Mouse (Mus musculus): ENCODE results near the gene Mrps9.
"Not testable (repeated sequence)": the region's sequence is repeated elsewhere in the genome, so short reads cannot be mapped to it uniquely, and the experiment has no call there.

Mrps9 gene

DNA sequence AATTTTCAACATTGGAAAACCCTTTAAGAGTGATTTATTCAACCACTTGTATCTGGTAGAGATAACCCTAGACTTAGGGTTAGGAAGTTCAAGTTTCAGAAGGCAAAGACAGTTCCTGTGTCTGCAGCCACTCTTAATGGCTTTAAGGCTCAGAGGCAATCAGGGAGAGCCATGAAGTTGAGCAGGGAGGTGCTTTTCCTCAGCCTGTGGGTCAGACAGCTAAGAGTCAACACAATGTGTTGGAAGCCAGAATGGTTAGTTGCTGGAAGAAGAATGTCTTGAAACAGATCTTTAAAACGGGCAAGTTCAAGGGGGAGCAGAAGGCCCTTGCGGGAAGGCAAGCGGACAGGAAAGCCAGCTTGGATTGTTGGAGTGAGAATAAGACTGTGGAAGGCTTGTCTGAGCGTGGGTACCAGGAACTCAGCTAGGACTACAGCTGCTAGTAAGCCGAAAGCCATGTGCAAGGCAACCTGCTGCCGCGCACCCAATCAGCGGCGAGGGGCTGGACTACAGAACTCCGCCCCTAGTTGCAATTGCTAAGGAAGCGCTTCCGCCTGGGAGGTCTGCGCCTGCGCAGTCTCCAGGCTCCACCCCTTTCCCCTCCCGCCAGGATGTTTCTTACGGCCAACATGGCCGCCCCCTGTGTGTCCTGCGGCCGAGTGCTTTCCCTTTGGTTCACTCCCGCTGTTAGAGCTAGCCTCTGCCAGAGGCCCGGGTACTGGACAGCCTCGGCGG lies at the start of gene Mrps9:
Gene Mrps9, plus strand, starts transcription at position 571 of the 735 bp plus-strand sequence.
- peak; percentile 98 for DNase-seq (ENCODE audit: extremely low read depth, insufficient read length, low spot score)

DNA sequence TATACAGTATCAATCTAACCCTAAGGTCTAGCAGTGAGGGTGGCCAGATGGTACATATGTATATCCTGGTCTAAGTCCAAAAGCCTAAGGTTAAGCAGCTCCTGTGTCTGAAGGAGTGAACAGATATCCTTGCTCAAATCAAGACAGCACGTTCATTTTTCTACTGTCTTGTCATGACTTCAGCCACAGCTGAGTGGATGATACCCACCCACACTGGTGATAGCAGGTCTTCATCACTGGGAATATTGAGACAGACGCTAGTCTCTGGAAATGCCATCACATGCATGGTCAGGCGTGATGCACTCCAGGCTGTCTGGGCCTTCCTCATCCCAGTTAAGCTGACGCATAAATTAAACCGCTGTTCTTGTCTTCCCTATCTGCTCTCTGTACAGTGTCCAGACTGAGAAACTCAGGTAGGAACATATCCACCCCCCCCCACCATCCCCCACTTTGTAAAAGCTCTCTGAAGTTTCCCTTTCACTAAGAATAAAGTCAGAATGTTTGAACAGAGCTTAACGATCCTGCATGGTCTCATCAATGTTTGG lies 37.7 kb upstream of the Mrps9 start:
- no peak for DNase-seq (ENCODE audit: extremely low read depth, insufficient read length, low spot score)

DNA sequence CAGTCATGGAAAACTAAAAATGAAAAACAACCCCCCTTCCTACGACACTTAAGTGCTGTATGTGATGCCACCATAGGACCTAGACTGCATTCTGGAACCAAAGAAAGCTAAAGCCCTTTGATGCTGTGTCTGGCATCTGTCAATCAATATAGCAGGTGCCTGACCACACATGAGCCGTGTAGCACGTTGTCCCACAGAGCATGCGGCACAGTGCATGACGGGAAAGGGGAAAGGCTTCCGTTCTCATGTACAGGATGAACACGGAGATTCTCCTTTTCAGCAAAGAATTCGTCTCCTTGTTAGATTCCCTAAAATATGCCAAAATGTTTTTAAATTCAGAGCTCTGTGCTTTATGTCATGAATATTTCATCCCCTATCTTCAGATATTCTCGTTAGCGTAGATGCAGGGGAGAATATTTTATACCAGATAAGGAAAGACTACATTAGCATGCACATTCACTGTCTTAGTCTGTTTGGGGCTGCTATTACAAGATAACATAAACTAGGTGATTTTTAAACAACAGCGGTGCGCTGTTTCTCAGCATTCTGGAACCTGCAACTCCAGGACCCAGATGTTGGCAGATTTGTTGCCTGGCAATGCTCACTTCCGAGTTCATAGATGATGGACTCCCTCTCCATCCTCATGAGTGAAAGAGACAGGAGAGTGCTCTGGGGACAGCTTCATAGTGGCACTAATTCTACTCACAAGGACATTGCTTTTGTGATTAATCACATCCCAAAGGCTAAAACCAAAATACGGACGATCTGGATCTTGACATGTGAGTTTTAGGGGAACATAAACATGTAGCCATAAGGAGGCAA lies 36.0 kb upstream of the Mrps9 start:
- no peak for DNase-seq (ENCODE audit: extremely low read depth, insufficient read length, low spot score)

DNA sequence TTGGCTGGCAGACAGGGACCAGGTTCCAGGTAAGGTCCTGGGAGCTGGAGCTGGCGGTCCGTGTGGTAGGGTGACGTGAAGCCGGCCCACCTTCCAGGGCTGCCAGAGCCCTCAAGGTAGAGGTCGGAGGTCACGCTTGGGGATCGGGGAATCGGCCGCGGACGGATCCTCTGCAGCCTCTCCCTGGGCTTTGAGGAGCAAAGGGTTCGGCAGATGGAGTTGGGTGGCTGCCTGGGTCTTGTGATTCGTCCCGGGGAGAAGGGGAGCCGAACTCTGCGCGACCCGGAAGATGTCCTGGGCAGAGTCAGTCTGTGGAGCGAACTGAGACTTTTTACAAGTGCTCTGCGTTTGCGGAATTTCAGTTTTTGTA lies 350 bp downstream of the Mrps9 start:
- DNase-seq (ENCODE audit: extremely low read depth, insufficient read length, low spot score) = no peak

DNA sequence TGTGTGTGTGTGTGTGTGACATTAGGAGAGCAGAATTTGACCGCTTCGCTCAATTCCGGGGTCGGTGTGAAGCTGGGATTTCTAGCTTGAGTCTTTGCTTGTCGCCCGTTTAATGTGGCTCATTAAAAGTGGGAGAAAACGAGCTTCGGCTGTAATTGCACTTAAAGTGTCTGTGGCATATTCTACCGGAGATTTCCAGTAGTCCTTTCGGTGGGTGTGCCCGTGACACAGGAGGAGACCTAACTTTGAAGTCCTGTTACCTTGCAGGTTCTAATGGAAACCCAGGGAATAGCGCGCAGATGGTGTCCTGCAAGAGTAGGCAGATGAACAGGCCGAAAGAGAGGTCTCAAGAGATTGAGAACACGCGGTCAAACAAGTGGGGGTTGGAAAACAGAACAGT lies 777 bp downstream of the Mrps9 start:
- DNase-seq (ENCODE audit: extremely low read depth, insufficient read length, low spot score) = no peak

DNA sequence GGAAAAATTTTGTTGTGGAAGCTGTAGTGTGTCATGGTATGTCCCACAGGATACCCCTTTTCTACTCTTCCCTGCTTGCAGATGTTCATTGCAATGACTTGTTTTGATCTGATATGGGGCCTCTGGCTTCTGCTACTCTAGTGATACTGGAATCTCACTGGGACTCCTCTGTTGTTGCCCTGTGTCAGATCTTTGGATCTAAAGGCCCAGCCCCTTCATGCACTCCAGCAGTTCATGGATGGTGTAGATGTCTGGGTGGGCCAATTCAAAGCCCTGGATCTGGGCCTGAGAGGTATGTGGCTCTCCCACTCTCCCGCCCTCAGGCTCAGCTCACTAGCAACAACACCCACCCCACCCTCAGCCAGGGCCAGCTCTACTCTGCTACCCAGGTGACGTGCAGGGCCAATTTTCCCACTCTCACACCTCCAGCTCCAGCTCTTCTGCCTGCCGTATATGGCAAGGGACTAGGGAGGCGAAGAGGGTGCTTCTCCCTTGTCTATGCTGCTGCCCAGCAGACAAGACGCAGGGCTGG lies 13.8 kb downstream of the Mrps9 start:
- DNase-seq (ENCODE audit: extremely low read depth, insufficient read length, low spot score) = no peak

DNA sequence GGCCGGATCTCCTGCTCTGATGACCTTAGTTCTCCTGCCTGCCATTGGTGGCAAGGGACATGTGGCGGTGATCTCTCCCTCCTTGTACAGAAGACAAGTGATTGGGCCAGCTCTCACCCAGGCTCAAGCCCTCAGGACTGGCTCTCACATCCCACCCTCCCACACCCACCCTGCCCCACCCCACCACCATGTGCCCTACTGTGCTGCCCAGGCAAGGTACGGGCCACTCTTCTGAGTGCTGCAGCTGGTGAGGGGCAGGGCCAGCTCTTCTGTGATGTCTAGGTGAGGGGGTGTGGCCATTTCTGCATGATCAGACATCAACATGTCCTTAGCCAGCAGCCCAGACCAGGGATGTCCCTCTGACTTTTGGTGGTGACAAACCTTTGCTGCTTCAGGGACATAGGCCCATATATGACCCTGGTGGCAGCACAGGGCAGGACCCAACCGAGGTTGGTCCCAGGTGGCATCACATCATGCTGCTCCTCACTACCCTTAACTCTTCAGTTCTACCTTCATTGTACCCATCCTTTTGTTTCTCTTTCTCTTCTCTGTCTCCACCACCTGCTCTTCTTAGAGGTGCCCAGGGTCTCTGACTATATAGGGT lies 14.4 kb downstream of the Mrps9 start:
- no peak for DNase-seq (ENCODE audit: extremely low read depth, insufficient read length, low spot score)

DNA sequence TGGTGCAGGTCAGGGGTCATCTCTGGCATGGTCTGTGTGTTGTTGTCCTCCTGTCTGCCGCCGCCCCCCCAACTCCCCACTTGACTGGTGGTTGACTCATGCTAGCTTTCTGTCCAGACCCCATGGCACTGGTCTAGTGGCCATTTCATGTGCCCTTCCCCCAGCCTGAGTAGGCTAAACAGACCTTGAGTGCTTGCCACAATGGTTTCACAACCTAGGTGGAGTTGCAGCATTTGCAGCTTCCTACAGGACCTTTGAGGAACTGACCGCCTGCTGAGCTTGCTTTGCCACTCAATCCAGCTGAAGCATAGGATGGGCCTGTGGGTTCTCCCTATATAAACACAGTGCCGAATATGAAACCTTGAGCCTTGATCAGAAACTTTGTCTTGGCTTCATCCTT lies 15.0 kb downstream of the Mrps9 start:
- DNase-seq (ENCODE audit: extremely low read depth, insufficient read length, low spot score) = no peak

DNA sequence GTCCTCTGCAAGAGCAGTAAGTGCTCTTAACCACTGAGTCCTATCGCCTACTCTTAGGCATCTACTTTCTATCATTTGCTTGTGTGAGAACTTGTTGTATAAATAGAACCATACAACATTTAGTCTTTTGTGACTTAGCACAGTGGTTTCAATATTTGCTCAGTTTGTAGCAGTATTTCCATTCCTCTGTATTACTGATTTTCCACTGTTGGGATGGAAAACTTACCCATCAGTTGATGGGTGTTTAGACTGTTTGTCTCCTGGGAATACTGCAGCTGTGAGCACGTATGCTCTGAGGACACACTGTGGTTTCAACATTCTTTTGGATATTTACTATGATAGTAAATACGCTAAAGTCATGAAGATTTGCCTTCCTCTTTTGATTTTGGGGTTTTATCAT lies 16.2 kb downstream of the Mrps9 start:
- no peak for DNase-seq (ENCODE audit: extremely low read depth, insufficient read length, low spot score)

DNA sequence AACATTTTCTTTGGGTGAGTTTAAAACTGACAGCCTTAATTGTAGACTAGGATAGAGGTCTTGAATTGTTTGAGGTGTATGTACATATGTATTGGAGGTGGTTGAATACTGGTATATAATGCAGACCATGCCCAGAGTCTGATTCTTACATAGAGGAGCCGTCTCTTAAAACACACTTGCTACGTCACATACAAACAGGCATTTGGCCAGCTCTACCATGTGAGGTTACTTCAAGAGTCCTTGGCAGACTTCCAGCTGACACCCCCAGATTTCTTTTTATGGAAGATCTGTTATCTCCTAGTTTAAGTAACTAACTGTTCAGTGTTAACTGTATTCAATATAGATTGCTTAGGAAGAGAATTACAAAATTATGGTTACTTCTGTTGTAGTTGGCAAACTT lies 23.1 kb downstream of the Mrps9 start:
- DNase-seq (ENCODE audit: extremely low read depth, insufficient read length, low spot score) = no peak

DNA sequence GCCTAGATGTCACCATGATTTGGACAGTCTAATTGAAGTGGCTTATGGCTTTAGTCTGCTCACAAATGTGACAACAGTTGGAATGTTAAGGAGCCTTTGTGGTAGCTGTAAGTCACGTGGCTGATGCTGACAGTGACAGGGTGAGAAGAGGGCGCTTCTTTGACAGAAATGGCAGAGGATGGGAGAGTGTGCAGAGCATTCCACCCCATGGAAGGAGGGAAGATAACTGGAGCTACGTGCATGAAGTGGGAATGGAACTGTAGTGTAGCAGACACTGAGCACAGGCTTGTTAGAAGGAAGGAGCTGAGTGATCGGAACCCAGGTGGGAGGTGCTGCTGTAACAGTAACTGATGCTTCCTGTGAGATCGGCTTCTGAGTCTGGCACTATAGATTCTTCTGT lies 24.2 kb downstream of the Mrps9 start:
- no peak for DNase-seq (ENCODE audit: extremely low read depth, insufficient read length, low spot score)

DNA sequence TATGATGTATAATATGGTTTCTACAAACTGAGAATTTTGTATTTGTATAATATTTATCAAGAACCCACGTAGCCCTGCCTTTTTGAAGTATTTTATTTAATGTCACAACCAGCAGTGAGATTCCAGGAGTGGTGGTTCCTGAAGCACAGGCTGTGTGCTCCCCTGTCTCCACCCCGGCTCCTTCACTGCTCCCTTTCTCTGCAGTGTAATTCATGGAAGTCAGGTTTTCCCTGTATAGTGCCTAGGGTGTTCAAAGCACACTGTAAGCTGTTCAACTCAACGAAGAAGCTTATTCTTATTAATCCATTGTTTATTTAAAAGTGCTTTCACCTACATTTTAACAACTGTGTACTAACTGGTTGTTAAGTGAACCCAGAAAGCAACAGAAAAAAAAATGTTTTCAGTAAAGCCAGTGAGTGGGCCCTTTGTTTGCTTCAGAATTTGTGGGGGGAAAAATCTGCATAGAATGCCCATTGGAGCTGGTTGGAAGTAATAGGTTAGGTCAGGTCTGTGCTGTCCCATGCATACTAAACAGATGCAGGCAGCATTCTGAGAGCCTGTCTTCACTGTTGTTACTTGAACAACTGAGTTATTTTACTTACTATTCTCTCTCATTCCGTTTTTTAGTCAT lies 25.5 kb downstream of the Mrps9 start:
- DNase-seq (ENCODE audit: extremely low read depth, insufficient read length, low spot score) = no peak

DNA sequence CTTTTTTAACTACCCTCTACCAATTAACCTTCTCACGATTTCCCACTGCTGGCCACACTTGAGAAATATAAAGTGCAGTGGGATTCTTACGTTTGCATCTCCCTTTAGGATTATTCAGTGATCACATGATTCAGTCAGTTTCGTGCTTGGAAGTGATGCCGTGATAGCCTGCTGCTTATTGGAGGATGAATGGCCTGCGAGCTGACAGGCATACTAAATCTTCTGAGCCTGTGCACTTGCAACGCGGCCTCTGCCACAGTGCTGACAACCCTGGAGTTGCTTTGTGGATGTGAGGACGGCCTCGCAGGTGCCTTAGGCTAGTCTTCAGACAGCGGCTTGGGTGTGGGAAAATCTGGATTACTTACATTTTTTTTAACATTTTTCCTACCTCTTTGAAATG lies 26.2 kb downstream of the Mrps9 start:
- no peak for DNase-seq (ENCODE audit: extremely low read depth, insufficient read length, low spot score)

DNA sequence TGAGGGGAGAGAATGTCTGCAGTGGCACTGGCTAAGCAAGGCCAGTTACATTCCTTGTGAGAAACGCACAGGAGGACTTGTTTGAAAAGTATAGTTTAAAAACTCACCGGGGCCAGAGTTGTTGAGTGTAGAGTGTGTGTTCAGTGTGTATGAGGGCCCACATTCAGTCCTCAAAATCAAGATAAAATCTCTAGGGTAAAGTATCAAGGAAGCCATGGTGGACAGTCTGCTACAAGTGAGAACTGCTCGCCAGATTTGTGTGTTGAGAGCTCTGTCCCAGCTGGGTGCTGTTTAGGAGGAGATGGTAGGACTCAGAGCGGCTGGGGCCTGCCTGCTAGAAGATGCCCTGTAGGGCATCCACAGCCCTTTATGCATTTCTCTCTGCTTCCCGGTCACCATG lies 27.8 kb downstream of the Mrps9 start:
- DNase-seq (ENCODE audit: extremely low read depth, insufficient read length, low spot score) = no peak

DNA sequence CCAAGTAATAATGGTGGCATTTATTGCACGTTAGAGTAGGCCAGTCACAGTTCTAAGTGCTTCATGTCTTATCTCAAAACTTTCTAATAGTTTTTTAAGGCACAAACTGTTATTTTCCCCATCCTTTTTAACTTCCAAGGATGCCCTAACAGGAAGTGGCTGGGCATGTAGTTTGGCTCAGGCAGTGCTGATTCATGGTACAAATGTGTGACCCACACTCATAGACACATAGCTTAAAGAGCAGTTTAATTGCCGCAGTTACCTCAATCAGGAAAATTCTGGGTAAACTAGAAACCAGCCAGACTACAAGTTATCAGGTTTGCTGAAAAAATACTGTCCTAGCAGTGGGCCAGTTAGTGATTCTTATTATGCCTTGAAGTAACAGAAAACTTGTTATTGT lies 31.2 kb downstream of the Mrps9 start:
- peak; percentile 34 for DNase-seq (ENCODE audit: extremely low read depth, insufficient read length, low spot score)

DNA sequence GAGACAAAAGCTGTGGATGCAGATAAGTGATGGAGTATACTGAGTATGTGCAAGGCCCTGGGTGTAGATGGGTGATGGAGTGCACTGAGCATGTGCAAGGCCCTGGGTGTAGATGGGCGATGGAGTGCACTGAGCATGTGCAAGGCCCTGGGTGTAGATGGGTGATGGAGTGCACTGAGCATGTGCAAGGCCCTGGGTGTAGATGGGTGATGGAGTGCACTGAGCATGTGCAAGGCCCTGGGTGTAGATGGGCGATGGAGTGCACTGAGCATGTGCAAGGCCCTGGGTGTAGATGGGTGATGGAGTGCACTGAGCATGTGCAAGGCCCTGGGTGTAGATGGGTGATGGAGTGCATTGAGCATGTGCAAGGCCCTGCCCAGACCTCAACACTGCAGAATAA lies 32.4 kb downstream of the Mrps9 start:
- not testable (repeated sequence) for DNase-seq (ENCODE audit: extremely low read depth, insufficient read length, low spot score)

DNA sequence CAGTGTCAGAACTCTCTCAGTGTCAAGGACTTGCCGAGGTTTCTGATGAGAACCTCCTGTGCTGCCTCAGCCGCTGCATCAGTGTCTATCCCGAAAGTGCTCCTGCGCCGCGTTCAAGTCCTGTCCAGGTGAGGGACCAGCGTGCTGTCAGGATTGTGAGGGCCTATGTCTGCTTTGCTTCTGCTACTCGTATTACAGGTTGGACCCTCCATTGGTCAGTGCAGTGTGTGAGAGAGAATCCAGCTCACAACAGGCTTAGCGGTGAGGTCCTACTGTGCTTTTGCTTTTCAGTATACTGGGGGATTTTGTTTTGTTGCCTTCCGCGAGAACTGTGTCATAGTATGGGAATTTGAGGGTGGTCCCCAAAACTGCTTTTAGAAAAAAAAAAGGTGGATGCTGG lies 36.8 kb downstream of the Mrps9 start:
- DNase-seq (ENCODE audit: extremely low read depth, insufficient read length, low spot score) = no peak

DNA sequence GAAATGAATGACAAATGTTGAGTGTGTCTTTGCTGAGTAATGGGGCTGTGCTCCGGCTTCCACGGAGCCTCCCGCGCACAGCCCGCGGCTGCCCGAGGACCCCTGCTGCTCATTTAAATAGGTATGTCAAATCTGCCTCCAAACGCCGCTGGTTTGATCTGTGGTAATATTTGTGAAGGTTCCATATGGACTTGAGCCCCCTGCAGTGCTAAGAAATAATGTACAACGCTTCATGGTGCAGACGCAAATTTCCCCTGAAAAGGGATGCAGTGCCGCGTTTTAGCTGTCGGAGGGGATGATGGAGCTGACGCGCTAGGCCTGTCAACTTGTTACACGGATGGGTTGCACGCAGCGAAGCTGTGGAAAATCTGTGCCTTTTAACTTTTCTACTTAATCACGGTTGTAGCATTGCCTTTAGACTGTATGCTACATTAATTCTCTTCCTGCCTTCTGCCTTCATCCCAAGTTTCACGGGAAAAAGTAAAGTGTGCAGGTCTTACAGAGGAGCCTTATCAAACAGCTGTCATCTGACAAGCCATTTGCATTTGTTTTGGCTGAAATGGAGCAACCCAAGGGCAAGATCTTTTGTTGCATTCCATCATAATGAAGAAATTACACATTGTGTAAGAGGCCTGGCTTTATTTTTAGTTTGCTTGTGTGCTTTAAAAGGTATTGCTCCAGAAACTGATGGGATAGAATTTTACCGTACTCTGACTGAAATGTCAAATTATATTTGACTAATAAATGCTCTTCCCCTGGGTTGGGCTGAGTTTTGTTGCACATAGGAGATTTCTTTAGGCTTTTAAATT lies 37.7 kb downstream of the Mrps9 start:
- DNase-seq (ENCODE audit: extremely low read depth, insufficient read length, low spot score) = no peak

DNA sequence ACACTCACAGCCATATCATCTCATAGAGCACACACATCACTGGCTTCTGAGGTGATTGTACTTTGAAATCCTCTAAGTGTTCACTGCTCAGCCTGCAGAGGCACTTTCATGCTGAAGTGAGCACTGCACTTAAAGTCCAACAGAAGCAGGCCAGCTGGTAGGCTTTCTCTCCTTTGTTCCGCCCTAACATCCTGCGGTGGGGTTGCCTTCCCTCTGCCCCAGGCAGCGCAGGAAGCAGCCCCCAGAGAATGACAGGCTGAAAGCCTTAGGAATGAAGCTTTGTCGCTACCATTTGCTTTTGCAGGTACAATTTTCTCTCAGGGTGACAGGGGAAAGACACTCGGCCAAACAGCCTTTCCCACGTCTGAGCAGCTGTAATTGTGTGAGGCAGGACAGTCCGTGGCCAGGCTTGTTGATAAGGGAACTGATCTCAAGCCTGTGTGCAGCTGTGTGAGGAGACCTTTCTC lies 38.4 kb downstream of the Mrps9 start:
- DNase-seq (ENCODE audit: extremely low read depth, insufficient read length, low spot score) = no peak

DNA sequence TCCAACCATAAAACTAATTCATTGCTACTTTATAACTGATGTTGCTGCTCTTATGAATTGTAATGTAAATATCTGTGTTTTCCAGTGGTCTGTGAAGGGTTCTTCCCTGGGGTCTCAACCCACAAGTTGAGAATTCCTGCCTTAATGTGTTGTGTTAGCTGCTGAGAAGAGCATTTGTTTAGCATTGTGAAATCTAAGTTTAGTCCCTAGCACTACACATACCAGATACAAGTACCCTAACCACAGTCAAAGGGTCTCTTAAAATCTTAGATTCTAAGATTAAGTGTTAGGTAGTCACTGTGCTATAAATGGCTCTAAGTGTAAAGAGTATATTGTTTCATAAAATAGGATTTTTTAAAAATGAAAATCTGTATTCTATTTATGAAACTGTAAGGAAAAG lies 43.7 kb downstream of the Mrps9 start:
- no peak for DNase-seq (ENCODE audit: extremely low read depth, insufficient read length, low spot score)

All from 3134 (cell line).